Mouse (Mus musculus): Measurements from ENCODE around the gene Bri3. TPM values are rescaled to one million over a fixed set of nuclear protein-coding genes. Genes with fewer than 3 reads are reported as not detected.

Gene Bri3
- total and polyA plus RNA-seq, 3 experiments = 21.6 to 40.5 TPM; not detected in 1

DNA sequence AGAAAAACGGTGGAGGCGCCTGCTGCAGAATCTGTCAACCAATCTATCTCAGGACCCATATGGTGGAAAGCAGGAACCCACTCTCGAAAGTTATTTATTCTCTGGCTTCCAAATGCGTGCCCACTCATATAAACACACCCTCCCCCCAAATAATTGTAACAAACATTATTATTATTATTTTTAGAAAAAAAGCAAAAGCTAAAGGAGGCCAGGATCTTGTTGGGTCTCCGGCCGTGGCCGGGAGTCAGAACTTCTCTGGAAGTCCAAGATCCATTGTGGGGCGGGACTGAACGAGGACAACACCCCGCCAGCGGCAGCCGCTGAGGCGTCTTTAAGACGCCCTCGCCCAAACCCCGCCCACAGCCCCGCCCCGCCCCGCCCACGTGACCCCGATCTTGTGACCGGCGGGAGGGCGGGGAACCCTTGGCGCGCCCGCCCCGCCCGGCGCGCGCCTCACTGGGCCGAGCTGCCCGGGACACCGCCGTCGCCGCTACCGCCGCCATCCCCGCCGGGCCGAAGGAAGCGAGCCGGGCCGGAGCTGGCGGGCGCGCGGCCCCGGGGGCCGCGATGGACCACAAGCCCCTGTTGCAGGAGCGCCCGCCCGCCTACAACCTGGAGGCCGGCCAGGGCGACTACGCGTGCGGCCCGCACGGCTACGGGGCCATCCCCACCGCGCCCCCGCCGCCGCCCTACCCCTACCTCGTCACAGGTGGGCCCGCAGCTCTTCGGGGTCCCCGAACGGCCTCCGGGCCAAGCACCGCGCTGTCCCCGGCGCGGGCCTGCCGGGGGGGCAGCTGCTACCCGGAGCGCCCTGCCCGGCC, 10.8 kb downstream of the Bri3 start:
- Histone ChIP-seq H3K9ac (ENCODE audit: control insufficient read depth, low read depth, low read length, poor library complexity, severe bottlenecking) (peak overlapping the region; percentile 93), H3K4me1 (ENCODE audit: control insufficient read depth in 1 of 2, insufficient read depth in 2 of 2, low read length in 2 of 2) (peaks cover 3% of the 10 kb centered on the region in 2 experiments; a peak in 2 of 4 replicates)
- no peak for TF ChIP-seq MEF2A (IDR thresholded peaks at IDR 0.05; ENCODE audit: extremely low read depth, insufficient replicate concordance, low read depth, low read length, poor library complexity, severe bottlenecking)
- no peak; the same call in 1 of the 2 replicates for TF ChIP-seq KAT2A (conservative IDR thresholded peaks at IDR 0.05; ENCODE audit: low read depth, low read length)
- no peak for TF ChIP-seq EP300 (IDR thresholded peaks at IDR 0.05; ENCODE audit: low read depth in 1 of 2, low read length in 2 of 2)
- no peak for TF ChIP-seq ZC3H11A (IDR thresholded peaks at IDR 0.05; ENCODE audit: low read depth, low read length)
- TF ChIP-seq USF2 (IDR thresholded peaks at IDR 0.05; ENCODE audit: borderline replicate concordance in 1 of 2, insufficient read depth in 1 of 2, low read depth in 1 of 2, low read length in 2 of 2) = peak in 1 of 2 experiments; percentile 73; a peak in 2 of 4 replicates
- TF ChIP-seq GABPA (IDR thresholded peaks at IDR 0.05; ENCODE audit: low read depth, low read length) = no peak
- no peak for TF ChIP-seq GATA1 (IDR thresholded peaks at IDR 0.05; ENCODE audit: low read depth, low read length)
- TF ChIP-seq BHLHE40 (IDR thresholded peaks at IDR 0.05; ENCODE audit: borderline replicate concordance, low read depth, low read length) = no peak
- TF ChIP-seq CHD1 (IDR thresholded peaks at IDR 0.05; ENCODE audit: low read depth, low read length) = 0 out of 2 replicates have a peak, but pooled peaks have one; percentile 39
- peak; percentile 58; the same call in 1 of the 2 replicates for TF ChIP-seq ZMIZ1 (IDR thresholded peaks at IDR 0.05; ENCODE audit: low read depth, low read length)
- TF ChIP-seq MYB (IDR thresholded peaks at IDR 0.05; ENCODE audit: low read depth, low read length) = no peak
- TF ChIP-seq SMC3 (IDR thresholded peaks at IDR 0.05; ENCODE audit: low read depth, low read length) = no peak
- peak; percentile 67; the same call in 1 of the 2 replicates for TF ChIP-seq MAX (IDR thresholded peaks at IDR 0.05; ENCODE audit: low read length)
- TF ChIP-seq CHD2 (IDR thresholded peaks at IDR 0.05; ENCODE audit: low read length) = no peak
- TF ChIP-seq ZKSCAN1 (IDR thresholded peaks at IDR 0.05; ENCODE audit: low read depth, low read length) = no peak
- no peak for TF ChIP-seq E2F4 (IDR thresholded peaks at IDR 0.05; ENCODE audit: borderline replicate concordance, low read depth, low read length)
- no peak for TF ChIP-seq ZNF384 (IDR thresholded peaks at IDR 0.05; ENCODE audit: low read depth, low read length)
- no peak for TF ChIP-seq RAD21 (IDR thresholded peaks at IDR 0.05; ENCODE audit: low read depth, low read length)
- no peak for TF ChIP-seq RCOR1 (IDR thresholded peaks at IDR 0.05; ENCODE audit: low read depth, low read length)
- no peak for TF ChIP-seq ETS1 (IDR thresholded peaks at IDR 0.05; ENCODE audit: low read depth, low read length)
- peak; percentile 59 for TF ChIP-seq MXI1 (IDR thresholded peaks at IDR 0.05; ENCODE audit: low read depth, low read length)
- TF ChIP-seq TAL1 (IDR thresholded peaks at IDR 0.05; ENCODE audit: low read length) = no peak
- no peak; the same call in 1 of the 2 replicates for TF ChIP-seq MAZ (IDR thresholded peaks at IDR 0.05; ENCODE audit: low read depth, low read length)
- TF ChIP-seq MAFK (IDR thresholded peaks at IDR 0.05; ENCODE audit: borderline replicate concordance, low read depth, low read length) = no peak
- TF ChIP-seq HCFC1 (IDR thresholded peaks at IDR 0.05; ENCODE audit: low read depth, low read length) = peak; percentile 21; the same call in 1 of the 2 replicates
- TF ChIP-seq USF1 (IDR thresholded peaks at IDR 0.05; ENCODE audit: low read depth, low read length) = peak; percentile 96
- 0 out of 2 replicates have a peak, but pooled peaks have one; percentile 9 for TF ChIP-seq TCF12 (IDR thresholded peaks at IDR 0.05; ENCODE audit: low read depth, low read length)
- no peak for TF ChIP-seq TBP (IDR thresholded peaks at IDR 0.05; ENCODE audit: low read depth, low read length)
- TF ChIP-seq ELF1 (IDR thresholded peaks at IDR 0.05; ENCODE audit: low read depth, low read length) = no peak
- peak; percentile 53 to 67; a peak in 2 of 4 replicates for TF ChIP-seq POLR2A (IDR thresholded peaks at IDR 0.05; ENCODE audit: control insufficient read depth in 1 of 2, insufficient read depth in 1 of 2, low read depth in 1 of 2, low read length in 2 of 2, poor library complexity in 1 of 2)
- peak; percentile 56; the same call in 1 of the 2 replicates for TF ChIP-seq NELFE (IDR thresholded peaks at IDR 0.05; ENCODE audit: low read depth, low read length)
- no peak for TF ChIP-seq POLR2AphosphoS5 (IDR thresholded peaks at IDR 0.05; ENCODE audit: borderline replicate concordance, low read depth, low read length)
- peak; percentile 58 for TF ChIP-seq SIN3A (IDR thresholded peaks at IDR 0.05; ENCODE audit: low read length)
- no peak for TF ChIP-seq CTCF (IDR thresholded peaks at IDR 0.05 in 2 of 3, conservative IDR thresholded peaks at IDR 0.05 in 1 of 3; ENCODE audit: control insufficient read depth in 1 of 3, insufficient read depth in 1 of 3, low read depth in 2 of 3, low read length in 3 of 3, poor library complexity in 1 of 3, severe bottlenecking in 1 of 3)
- TF ChIP-seq POLR2AphosphoS2 (IDR thresholded peaks at IDR 0.05; ENCODE audit: low read length) = no peak

More for the DNA sequence above, 10.8 kb downstream of the Bri3 start:
- Histone ChIP-seq H3K79me2 (ENCODE audit: control insufficient read depth, insufficient read depth, low read length, poor library complexity) (peaks cover 17% of the 10 kb centered on the region), H3K4me3 (ENCODE audit: control insufficient read depth in 1 of 2, insufficient read depth in 1 of 2, low read depth in 2 of 2, low read length in 2 of 2) (peak overlapping the region; percentile 65 to 90), H3K9me3 (replicated peaks; ENCODE audit: insufficient read depth, low read length) (no peaks in the 10 kb centered on the region), H3K36me3 (ENCODE audit: control insufficient read depth in 1 of 2, insufficient read depth in 2 of 2, low read length in 2 of 2) (no peaks in the 10 kb centered on the region), H3K27me3 (ENCODE audit: control insufficient read depth in 1 of 2, insufficient read depth in 2 of 2, low read length in 2 of 2) (no peaks in the 10 kb centered on the region), H3K27ac (ENCODE audit: control insufficient read depth, low read depth, low read length) (peak overlapping the region; percentile 42; the same call in 1 of the 2 replicates)
- peak; percentile 94 for DNase-seq (ENCODE audit: low read depth, low spot score)
